Comparison of ENCODE assay signal across 9 mouse cellular contexts in genomic region chr6:83103130-83103650, GRCm38 (mm10). TPM values are rescaled to one million over a fixed set of nuclear protein-coding genes. Genes with fewer than 3 reads are reported as not detected.
DNase-seq lines count a peak whose midpoint lies in the region; ATAC-seq and TF ChIP-seq lines count a peak whose summit lies in the region.
"Had no signal": no experiment of that assay in that cellular context is flagged by ENCODE, and none has a peak within 500 bp of the region (broad histone marks: within the 10 kb centered on the region; RNA-seq: fewer than 3 reads in every experiment).

No protein-coding gene starts in this region.

- WGBS in heart, embryonic 14.5 days, result 49% methylated on average over 11 of the region's 11 CpGs
- 46% methylated on average over 11 of the region's 11 CpGs for WGBS in embryonic facial prominence, embryonic 12.5 days
- 49% methylated on average over 11 of the region's 11 CpGs for WGBS in hindbrain, postnatal 0 days
- WGBS in midbrain, embryonic 16.5 days, result 41% methylated on average over 11 of the region's 11 CpGs
- 91% methylated on average over 11 of the region's 11 CpGs for WGBS in thymus, adult 2 months

- H3K9ac ChIP-seq in heart, embryonic 14.5 days (ENCODE audit: low read length), result peak overlapping the region; percentile 88
- peak overlapping the region; percentile 82; the same call in 1 of the 2 replicates for H3K9ac ChIP-seq in embryonic facial prominence, embryonic 12.5 days
- H3K9ac ChIP-seq in hindbrain, postnatal 0 days (replicated peaks; ENCODE audit: low read length), result peak overlapping the region; percentile 80; the same call in 1 of the 2 replicates
- peak overlapping the region; percentile 94 for H3K9ac ChIP-seq in midbrain, embryonic 16.5 days (ENCODE audit: low read depth, low read length)

- peaks cover 16 to 20% of the 10 kb centered on the region in 2 experiments for H3K4me1 ChIP-seq in heart, embryonic 14.5 days (ENCODE audit: control insufficient read depth in 2 of 2, insufficient read depth in 2 of 2, low read length in 2 of 2)
- H3K4me1 ChIP-seq in embryonic facial prominence, embryonic 12.5 days, result peaks cover 19% of the 10 kb centered on the region
- peaks cover 19% of the 10 kb centered on the region for H3K4me1 ChIP-seq in hindbrain, postnatal 0 days (ENCODE audit: insufficient read depth, low read length)
- H3K4me1 ChIP-seq in midbrain, embryonic 16.5 days (ENCODE audit: control insufficient read depth, insufficient read depth, low read length), result peaks cover 22% of the 10 kb centered on the region
- H3K4me1 ChIP-seq in thymus, adult 2 months (replicated peaks; ENCODE audit: control insufficient read depth, insufficient read depth, low read length), result peaks cover 23% of the 10 kb centered on the region

- no peak for ATAC-seq in heart, embryonic 14.5 days (ENCODE audit: insufficient number of reproducible peaks, insufficient read depth, low FRiP score, low read depth)
- ATAC-seq in embryonic facial prominence, embryonic 12.5 days (ENCODE audit: insufficient number of reproducible peaks, insufficient read depth, low FRiP score, low TSS enrichment), result no peak
- no peak for ATAC-seq in hindbrain, postnatal 0 days
- ATAC-seq in midbrain, embryonic 16.5 days, result no peak
- no peak for ATAC-seq in frontal cortex, adult (ENCODE audit: low TSS enrichment)

- no peaks in the 10 kb centered on the region for H3K27me3 ChIP-seq in heart, embryonic 14.5 days (ENCODE audit: control insufficient read depth, insufficient read depth, low read length)
- H3K27me3 ChIP-seq in embryonic facial prominence, embryonic 12.5 days, result peaks cover 7% of the 10 kb centered on the region; the same call in 1 of the 2 replicates
- H3K27me3 ChIP-seq in hindbrain, postnatal 0 days (ENCODE audit: insufficient read depth, low read length), result no peaks in the 10 kb centered on the region
- H3K27me3 ChIP-seq in midbrain, embryonic 16.5 days (ENCODE audit: control insufficient read depth, insufficient read depth, low read depth, low read length), result peaks cover 3% of the 10 kb centered on the region; the same call in 1 of the 2 replicates
- no peaks in the 10 kb centered on the region for H3K27me3 ChIP-seq in thymus, adult 2 months (ENCODE audit: control insufficient read depth, insufficient read depth, low read length)

- no peaks in the 10 kb centered on the region for H3K9me3 ChIP-seq in heart, embryonic 14.5 days (ENCODE audit: control insufficient read depth, low read length)
- no peaks in the 10 kb centered on the region for H3K9me3 ChIP-seq in embryonic facial prominence, embryonic 12.5 days
- no peaks in the 10 kb centered on the region for H3K9me3 ChIP-seq in hindbrain, postnatal 0 days (ENCODE audit: low read length)
- no peaks in the 10 kb centered on the region for H3K9me3 ChIP-seq in midbrain, embryonic 16.5 days (replicated peaks; ENCODE audit: control insufficient read depth, low read length, poor library complexity, severe bottlenecking)

- H3K4me3 ChIP-seq in heart, embryonic 14.5 days (ENCODE audit: control insufficient read depth in 1 of 2, insufficient read depth in 1 of 2, low read depth in 1 of 2, low read length in 2 of 2), result no peak overlapping the region
- peak overlapping the region; percentile 50; the same call in 1 of the 2 replicates for H3K4me3 ChIP-seq in embryonic facial prominence, embryonic 12.5 days
- H3K4me3 ChIP-seq in hindbrain, postnatal 0 days (ENCODE audit: low read length), result peak overlapping the region; percentile 75
- H3K4me3 ChIP-seq in midbrain, embryonic 16.5 days (ENCODE audit: low read depth, low read length), result peak overlapping the region; percentile 84
- H3K4me3 ChIP-seq in thymus, adult 2 months (ENCODE audit: control insufficient read depth, insufficient read depth, low read length), result no peak overlapping the region

- H3K27ac ChIP-seq in heart, embryonic 14.5 days (replicated peaks in 1 of 2; ENCODE audit: control insufficient read depth in 1 of 2, insufficient read depth in 1 of 2, low read depth in 2 of 2, low read length in 2 of 2), result no peak overlapping the region
- no peak overlapping the region for H3K27ac ChIP-seq in embryonic facial prominence, embryonic 12.5 days
- no peak overlapping the region for H3K27ac ChIP-seq in hindbrain, postnatal 0 days
- no peak overlapping the region for H3K27ac ChIP-seq in midbrain, embryonic 16.5 days (ENCODE audit: low read length)
- no peak overlapping the region for H3K27ac ChIP-seq in thymus, adult 2 months (ENCODE audit: control insufficient read depth, insufficient read depth, low read length)

- peaks cover 12% of the 10 kb centered on the region for H3K36me3 ChIP-seq in heart, embryonic 14.5 days (ENCODE audit: control insufficient read depth, insufficient read depth, low read length)
- peaks cover 7% of the 10 kb centered on the region; the same call in 1 of the 2 replicates for H3K36me3 ChIP-seq in embryonic facial prominence, embryonic 12.5 days
- peaks cover 7% of the 10 kb centered on the region; the same call in 1 of the 2 replicates for H3K36me3 ChIP-seq in hindbrain, postnatal 0 days (ENCODE audit: insufficient read depth, low read length)
- peaks cover 4% of the 10 kb centered on the region; the same call in 1 of the 2 replicates for H3K36me3 ChIP-seq in midbrain, embryonic 16.5 days (ENCODE audit: control insufficient read depth, insufficient read depth, low read length)
- H3K36me3 ChIP-seq in thymus, adult 2 months (ENCODE audit: control insufficient read depth, insufficient read depth, low read length), result no peaks in the 10 kb centered on the region

- TF ChIP-seq POLR2A in thymus, adult 2 months (IDR thresholded peaks at IDR 0.05; ENCODE audit: control insufficient read depth, extremely low read depth, insufficient read depth, low read length, poor library complexity), result no peak

- no peak for TF ChIP-seq CTCF in hindbrain, postnatal 0 days (IDR thresholded peaks at IDR 0.05; ENCODE audit: low read depth)
- no peak for TF ChIP-seq CTCF in thymus, adult 2 months (IDR thresholded peaks at IDR 0.05; ENCODE audit: borderline replicate concordance, control insufficient read depth, extremely low read depth, insufficient read depth, low read length, poor library complexity)

- intact Hi-C loops in heart, postnatal 25 days (cut with DNase I), result no loop called here

- no peak for DNase-seq in heart, postnatal 25 days (ENCODE audit: low spot score)
- no peak for DNase-seq in hindbrain, postnatal 0 days (ENCODE audit: low spot score)
- DNase-seq in thymus, adult 2 months, result no peak
- DNase-seq in thymus, postnatal 14 days, result no peak
- DNase-seq: gastrocnemius, postnatal 10 days had no signal

- H3K4me2 ChIP-seq in heart, embryonic 14.5 days (ENCODE audit: low read length), result peak overlapping the region; percentile 100
- peak overlapping the region; percentile 97 for H3K4me2 ChIP-seq in embryonic facial prominence, embryonic 12.5 days (replicated peaks)
- H3K4me2 ChIP-seq in hindbrain, postnatal 0 days (ENCODE audit: low read depth, low read length), result peak overlapping the region; percentile 90
- peak overlapping the region; percentile 98 for H3K4me2 ChIP-seq in midbrain, embryonic 16.5 days (ENCODE audit: low read length)

RNA-seq across cellular contexts. Expression of gene Gm42688, which starts 1.8 kb away (rescaled TPM):
- 1.3 and 1.5 TPM in 2 replicates for polyA plus RNA-seq in heart, embryonic 14.5 days (2014; fragmentation: Nextera tagmentation; extraction: Ambion mirVana)
- total RNA-seq in heart, postnatal 25 days (2021), result 1 to 10 TPM in 1 of 2 experiments, under 1 TPM in 1; 0.99 to 1.6 TPM
- polyA plus RNA-seq in embryonic facial prominence, embryonic 12.5 days (2016; fragmentation: Nextera tagmentation; extraction: Ambion mirVana), result 3.5 and 4.2 TPM in 2 replicates
- total RNA-seq in hindbrain, postnatal 0 days (2014; rRNA removed), result 4.3 and 5.7 TPM in 2 replicates
- 3.0 and 3.7 TPM in 2 replicates for polyA plus RNA-seq in hindbrain, postnatal 0 days (2015; fragmentation: Nextera tagmentation; extraction: Ambion mirVana)
- 5.3 and 5.9 TPM in 2 replicates for polyA plus RNA-seq in midbrain, embryonic 16.5 days (2015; fragmentation: Nextera tagmentation; extraction: Ambion mirVana)
- polyA plus RNA-seq in thymus, adult 2 months (2012; rRNA removed), result 10.2 and 11.9 TPM in 2 replicates

RNA-seq across cellular contexts. Expression of gene Ccdc142, which starts 1.8 kb away (rescaled TPM):
- 1.6 and 2.2 TPM in 2 replicates for polyA plus RNA-seq in heart, embryonic 14.5 days (2014; fragmentation: Nextera tagmentation; extraction: Ambion mirVana)
- total RNA-seq in heart, postnatal 25 days (2021), result 1 to 10 TPM; 1.4 to 1.7 TPM
- 2.9 and 4.1 TPM in 2 replicates for polyA plus RNA-seq in embryonic facial prominence, embryonic 12.5 days (2016; fragmentation: Nextera tagmentation; extraction: Ambion mirVana)
- 12.7 and 19.9 TPM in 2 replicates for total RNA-seq in hindbrain, postnatal 0 days (2014; rRNA removed)
- polyA plus RNA-seq in hindbrain, postnatal 0 days (2015; fragmentation: Nextera tagmentation; extraction: Ambion mirVana), result 4.7 TPM in 2 replicates
- 5.2 and 5.9 TPM in 2 replicates for polyA plus RNA-seq in midbrain, embryonic 16.5 days (2015; fragmentation: Nextera tagmentation; extraction: Ambion mirVana)
- 18.9 and 19.6 TPM in 2 replicates for polyA plus RNA-seq in thymus, adult 2 months (2012; rRNA removed)

RNA-seq across cellular contexts. Expression of gene Mrpl53, which starts 5.7 kb away (rescaled TPM):
- polyA plus RNA-seq in heart, embryonic 14.5 days (2014; fragmentation: Nextera tagmentation; extraction: Ambion mirVana), result 179 and 180 TPM in 2 replicates
- 100 to 1,000 TPM; 127 to 151 TPM for total RNA-seq in heart, postnatal 25 days (2021)
- polyA plus RNA-seq in embryonic facial prominence, embryonic 12.5 days (2016; fragmentation: Nextera tagmentation; extraction: Ambion mirVana), result 132 and 139 TPM in 2 replicates
- 72.5 and 73.7 TPM in 2 replicates for total RNA-seq in hindbrain, postnatal 0 days (2014; rRNA removed)
- 122 and 126 TPM in 2 replicates for polyA plus RNA-seq in hindbrain, postnatal 0 days (2015; fragmentation: Nextera tagmentation; extraction: Ambion mirVana)
- 113 and 115 TPM in 2 replicates for polyA plus RNA-seq in midbrain, embryonic 16.5 days (2015; fragmentation: Nextera tagmentation; extraction: Ambion mirVana)
- polyA plus RNA-seq in thymus, adult 2 months (2012; rRNA removed), result 67.2 and 83.6 TPM in 2 replicates

RNA-seq across cellular contexts. Expression of gene Mogs, which starts 12.1 kb away (rescaled TPM):
- 17.8 and 21.6 TPM in 2 replicates for polyA plus RNA-seq in heart, embryonic 14.5 days (2014; fragmentation: Nextera tagmentation; extraction: Ambion mirVana)
- 1 to 10 TPM; 8.4 to 9.0 TPM for total RNA-seq in heart, postnatal 25 days (2021)
- polyA plus RNA-seq in embryonic facial prominence, embryonic 12.5 days (2016; fragmentation: Nextera tagmentation; extraction: Ambion mirVana), result 54.9 and 55.2 TPM in 2 replicates
- total RNA-seq in hindbrain, postnatal 0 days (2014; rRNA removed), result 44.9 and 48.5 TPM in 2 replicates
- polyA plus RNA-seq in hindbrain, postnatal 0 days (2015; fragmentation: Nextera tagmentation; extraction: Ambion mirVana), result 20.5 and 21.1 TPM in 2 replicates
- 20.9 and 21.6 TPM in 2 replicates for polyA plus RNA-seq in midbrain, embryonic 16.5 days (2015; fragmentation: Nextera tagmentation; extraction: Ambion mirVana)
- polyA plus RNA-seq in thymus, adult 2 months (2012; rRNA removed), result 142 and 143 TPM in 2 replicates

RNA-seq across cellular contexts. Expression of gene Lbx2, which starts 17.0 kb away (rescaled TPM):
- 0.28 TPM in 1 of 2 replicates, not detected in the other for polyA plus RNA-seq in heart, embryonic 14.5 days (2014; fragmentation: Nextera tagmentation; extraction: Ambion mirVana)
- 1 to 10 TPM; 1.3 TPM for total RNA-seq in heart, postnatal 25 days (2021)
- 0.57 and 1.1 TPM in 2 replicates for polyA plus RNA-seq in embryonic facial prominence, embryonic 12.5 days (2016; fragmentation: Nextera tagmentation; extraction: Ambion mirVana)
- total RNA-seq in hindbrain, postnatal 0 days (2014; rRNA removed), result not detected in 2 replicates
- not detected in 2 replicates for polyA plus RNA-seq in hindbrain, postnatal 0 days (2015; fragmentation: Nextera tagmentation; extraction: Ambion mirVana)
- not detected in 2 replicates for polyA plus RNA-seq in midbrain, embryonic 16.5 days (2015; fragmentation: Nextera tagmentation; extraction: Ambion mirVana)
- 2.1 and 2.6 TPM in 2 replicates for polyA plus RNA-seq in thymus, adult 2 months (2012; rRNA removed)

Comparison
In these comparisons a context has a peak if more than half of its experiments do, and no peak if none do; other contexts are left out.
1. H3K4me3 ChIP-seq: peak in embryonic facial prominence, embryonic 12.5 days (single experiment), hindbrain, postnatal 0 days (single experiment) and midbrain, embryonic 16.5 days (single experiment); none in heart, embryonic 14.5 days (0 of 2) and thymus, adult 2 months (single experiment).
2. Peak in every context shown above with its lines, with median percentiles within 50 percentile points of each other: H3K4me2 ChIP-seq and H3K9ac ChIP-seq.